Mouse (Mus musculus) hindbrain, embryonic 14.5 days (tissue): ENCODE data around the gene Usp46. TPM values are rescaled to one million over a fixed set of nuclear protein-coding genes. Genes with fewer than 3 reads are reported as not detected.
"Not testable (repeated sequence)": the region's sequence is repeated elsewhere in the genome, so short reads cannot be mapped to it uniquely, and the experiment has no call there.

Source experiments
- ATAC-seq: fragments of 200-750 bp; cut with Nextera tagmentation; 2 replicates; pipeline ENCODE4 v1.8.0; 2017; ENCODE audit warnings: moderate number of reproducible peaks, mild to moderate bottlenecking, moderate TSS enrichment, moderate library complexity; ENCODE audit not compliant: low FRiP score
- DNase-seq: peaks from one replicate; pipeline ENCODE4 v3.0.0-alpha.2; 2015; ENCODE audit warnings: low spot score
- H3K27ac ChIP-seq: fragments of 300-500 bp; sonication (generic); 2 replicates; pipeline ENCODE4 v1.5.1; 2014; ENCODE audit warnings: mild to moderate bottlenecking, moderate library complexity
- H3K27me3 ChIP-seq: fragments of 300-500 bp; sonication (generic); 2 replicates; pipeline ENCODE4 v1.6.1; 2014; ENCODE audit warnings: mild to moderate bottlenecking, low read length, mixed read lengths; ENCODE audit not compliant: control insufficient read depth, insufficient read depth
- H3K36me3 ChIP-seq: fragments of 300-500 bp; sonication (generic); replicated peaks from 2 replicates; pipeline ENCODE4 v1.6.1; 2014; ENCODE audit not compliant: control insufficient read depth, insufficient read depth
- H3K4me1 ChIP-seq: fragments of 300-500 bp; sonication (generic); replicated peaks from 2 replicates; pipeline ENCODE4 v1.6.1; 2014; ENCODE audit warnings: antibody characterized with exemption, low read length, mixed read lengths; ENCODE audit not compliant: control insufficient read depth, insufficient read depth
- H3K4me2 ChIP-seq: fragments of 300-500 bp; sonication (generic); replicated peaks from 2 replicates; pipeline ENCODE4 v1.6.1; 2014; ENCODE audit warnings: mild to moderate bottlenecking, moderate library complexity
- H3K4me3 ChIP-seq: fragments of 300-500 bp; sonication (generic); replicated peaks from 2 replicates; pipeline ENCODE4 v1.5.1; 2014; ENCODE audit warnings: mild to moderate bottlenecking, low read length
- H3K9ac ChIP-seq: fragments of 300-500 bp; sonication (generic); 2 replicates; pipeline ENCODE4 v1.6.1; 2014
- H3K9me3 ChIP-seq: fragments of 300-500 bp; sonication (generic); 2 replicates; pipeline ENCODE4 v1.6.1; 2016; ENCODE audit warnings: low read length; ENCODE audit not compliant: control insufficient read depth
- WGBS: fragments of 180-500 bp; shearing (Covaris S2); extraction: QIAGEN DNeasy Blood & Tissue Kit; methylation state at CpG from one replicate; pipeline ENCODE4 v1.1.7; 2014; 5-methylcytosine and 5-hydroxymethylcytosine counted together
- polyA plus RNA-seq: library from polyadenylated mRNA; unstranded; fragments of >200 nt; fragmentation: Nextera tagmentation; extraction: Ambion mirVana; gene quantifications from 2 replicates; pipeline ENCODE4 v1.2.1, GENCODE M21; 2014

The Usp46 gene
- polyA plus RNA-seq, 1 experiment from 2014 or later, result 41.1 TPM

GRCm38 (mm10) chr5:73987777-73988560, 80.3 kb downstream of the Usp46 start:
- no peak overlapping the region for H3K9ac ChIP-seq
- H3K27ac ChIP-seq, result no peak overlapping the region
- no peak for DNase-seq
- no peaks in the 10 kb centered on the region for H3K4me1 ChIP-seq
- no peak overlapping the region for H3K4me2 ChIP-seq
- no peaks in the 10 kb centered on the region for H3K27me3 ChIP-seq
- 87% methylated on average over 13 of the region's 13 CpGs for WGBS
- ATAC-seq, result no peak
- no peaks in the 10 kb centered on the region for H3K9me3 ChIP-seq
- H3K4me3 ChIP-seq, result no peak overlapping the region
- no peaks in the 10 kb centered on the region for H3K36me3 ChIP-seq

- H3K27ac ChIP-seq, result no peak overlapping the region
- H3K4me1 ChIP-seq, result no peaks in the 10 kb centered on the region
- H3K27me3 ChIP-seq, result no peaks in the 10 kb centered on the region
- no peak for DNase-seq
- no peaks in the 10 kb centered on the region for H3K9me3 ChIP-seq
- 88% methylated on average over 11 of the region's 11 CpGs for WGBS
- no peak for ATAC-seq
- H3K4me3 ChIP-seq, result no peak overlapping the region
- H3K9ac ChIP-seq, result no peak overlapping the region
- no peak overlapping the region for H3K4me2 ChIP-seq
- H3K36me3 ChIP-seq, result no peaks in the 10 kb centered on the region
Measured at GRCm38 (mm10) chr5:73977426-73977825, 90.8 kb downstream of the Usp46 start.

- 91% methylated on average over 5 of the region's 5 CpGs for WGBS
- Histone ChIP-seq H3K4me1 (no peaks in the 10 kb centered on the region), H3K9ac (no peak overlapping the region), H3K36me3 (no peaks in the 10 kb centered on the region), H3K27ac (no peak overlapping the region), H3K9me3 (no peaks in the 10 kb centered on the region), H3K4me2 (no peak overlapping the region), H3K27me3 (no peaks in the 10 kb centered on the region), H3K4me3 (no peak overlapping the region)
- DNase-seq, result no peak
- ATAC-seq, result no peak
Measured at GRCm38 (mm10) chr5:73971701-73972100, 96.5 kb downstream of the Usp46 start.

DNA sequence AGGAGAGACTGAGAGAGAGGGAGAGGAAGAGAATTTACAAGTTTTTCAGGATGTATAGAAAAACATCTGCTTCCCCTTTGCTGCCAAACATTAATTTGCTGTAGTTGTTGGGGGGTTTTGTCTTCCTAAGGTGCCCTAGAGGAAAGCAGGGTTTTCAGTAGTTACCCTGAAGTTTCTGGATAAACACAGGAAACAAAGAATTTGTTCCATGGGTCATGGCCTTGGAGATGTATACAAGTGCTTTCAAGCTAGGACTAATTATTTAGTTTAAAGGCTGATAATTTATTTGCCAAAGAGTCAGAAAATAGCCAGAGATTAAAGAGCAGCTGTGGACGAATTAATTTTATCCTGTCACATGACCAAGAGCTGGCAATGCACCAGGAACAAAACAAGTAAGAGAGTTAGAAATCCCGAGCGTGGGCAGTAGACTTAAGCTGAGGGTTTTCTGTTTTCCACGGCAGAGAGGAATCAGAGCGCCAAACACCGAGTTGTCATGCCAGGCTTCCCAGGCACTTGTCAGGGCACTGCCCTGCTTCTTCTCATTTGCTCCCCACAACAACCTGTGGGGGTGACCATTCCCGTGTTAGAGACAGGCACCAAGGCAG, 98.1 kb downstream of the Usp46 start:
- no peak overlapping the region for H3K9ac ChIP-seq
- no peaks in the 10 kb centered on the region for H3K27me3 ChIP-seq
- no peak overlapping the region for H3K4me2 ChIP-seq
- no peaks in the 10 kb centered on the region for H3K9me3 ChIP-seq
- no peaks in the 10 kb centered on the region for H3K4me1 ChIP-seq
- no peak for DNase-seq
- no peak for ATAC-seq
- no peak overlapping the region for H3K4me3 ChIP-seq
- no peak overlapping the region for H3K27ac ChIP-seq
- 60% methylated on average over 7 of the region's 7 CpGs for WGBS
- no peaks in the 10 kb centered on the region for H3K36me3 ChIP-seq

- Histone ChIP-seq H3K4me3 (no peak overlapping the region), H3K9me3 (no peaks in the 10 kb centered on the region), H3K9ac (no peak overlapping the region), H3K4me2 (no peak overlapping the region), H3K27ac (no peak overlapping the region), H3K4me1 (no peaks in the 10 kb centered on the region), H3K27me3 (no peaks in the 10 kb centered on the region), H3K36me3 (no peaks in the 10 kb centered on the region)
- 94% methylated on average over 8 of the region's 8 CpGs for WGBS
- no peak for DNase-seq
- ATAC-seq, result no peak
Measured at GRCm38 (mm10) chr5:73969338-73969737, 98.9 kb downstream of the Usp46 start.

DNA sequence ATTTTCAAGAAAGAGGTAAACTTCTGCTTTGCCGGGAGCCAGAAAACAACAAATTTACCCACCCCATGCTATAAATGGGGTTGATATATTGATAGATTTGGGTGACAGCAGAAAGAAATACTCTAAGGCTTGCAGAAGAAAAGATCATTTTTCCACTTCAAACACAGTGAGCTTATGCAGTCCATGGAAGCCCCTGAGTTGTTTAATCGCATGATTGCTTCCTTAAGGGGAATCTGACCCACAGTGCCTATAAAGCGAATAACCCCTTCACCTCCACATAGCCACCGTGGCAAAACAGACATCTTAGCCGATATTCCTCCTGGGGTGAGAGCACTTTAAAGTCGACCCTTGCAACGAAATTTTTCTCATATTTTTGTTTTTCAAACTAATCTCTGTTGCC, 108.5 kb downstream of the Usp46 start:
- ATAC-seq (no peak), DNase-seq (no peak)
- Histone ChIP-seq H3K9ac (no peak overlapping the region), H3K27me3 (no peaks in the 10 kb centered on the region), H3K4me3 (no peak overlapping the region), H3K9me3 (no peaks in the 10 kb centered on the region), H3K27ac (no peak overlapping the region), H3K4me1 (no peaks in the 10 kb centered on the region), H3K4me2 (no peak overlapping the region), H3K36me3 (no peaks in the 10 kb centered on the region)
- 68% methylated on average over 7 of the region's 7 CpGs for WGBS

DNA sequence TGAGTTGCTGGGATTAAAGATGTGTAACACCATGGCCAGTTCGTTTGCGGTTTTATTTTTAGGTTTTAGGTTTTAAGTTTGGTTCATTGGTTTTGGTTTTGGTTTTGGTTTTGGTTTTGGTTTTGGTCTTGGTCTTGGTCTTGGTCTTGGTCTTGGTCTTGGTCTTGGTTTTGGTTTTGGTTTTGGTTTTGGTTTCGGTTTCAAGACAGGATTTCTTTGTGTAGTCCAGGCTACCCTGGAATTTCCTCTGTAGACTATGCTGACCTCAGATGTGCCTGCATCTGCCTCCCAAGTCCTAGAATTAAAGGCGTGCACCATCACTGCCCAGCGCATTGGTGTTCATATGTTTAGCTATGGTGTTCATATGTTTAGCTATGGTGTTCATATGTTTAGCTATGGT, 109.6 kb downstream of the Usp46 start:
- H3K27me3 ChIP-seq, DNase-seq, H3K36me3 ChIP-seq, ATAC-seq, H3K9ac ChIP-seq, H3K4me2 ChIP-seq, H3K27ac ChIP-seq, H3K4me1 ChIP-seq, H3K9me3 ChIP-seq, H3K4me3 ChIP-seq: not testable (repeated sequence)
- WGBS, result 96% methylated on average over 5 of the region's 5 CpGs

- no peak overlapping the region for H3K9ac ChIP-seq
- ATAC-seq, result no peak
- H3K36me3 ChIP-seq, result no peaks in the 10 kb centered on the region
- 93% methylated on average over 5 of the region's 5 CpGs for WGBS
- no peak overlapping the region for H3K27ac ChIP-seq
- no peak overlapping the region for H3K4me2 ChIP-seq
- H3K4me1 ChIP-seq, result no peaks in the 10 kb centered on the region
- no peak overlapping the region for H3K4me3 ChIP-seq
- no peak for DNase-seq
- no peaks in the 10 kb centered on the region for H3K9me3 ChIP-seq
- H3K27me3 ChIP-seq, result no peaks in the 10 kb centered on the region
Measured at GRCm38 (mm10) chr5:73958096-73958495, 110.1 kb downstream of the Usp46 start.

DNA sequence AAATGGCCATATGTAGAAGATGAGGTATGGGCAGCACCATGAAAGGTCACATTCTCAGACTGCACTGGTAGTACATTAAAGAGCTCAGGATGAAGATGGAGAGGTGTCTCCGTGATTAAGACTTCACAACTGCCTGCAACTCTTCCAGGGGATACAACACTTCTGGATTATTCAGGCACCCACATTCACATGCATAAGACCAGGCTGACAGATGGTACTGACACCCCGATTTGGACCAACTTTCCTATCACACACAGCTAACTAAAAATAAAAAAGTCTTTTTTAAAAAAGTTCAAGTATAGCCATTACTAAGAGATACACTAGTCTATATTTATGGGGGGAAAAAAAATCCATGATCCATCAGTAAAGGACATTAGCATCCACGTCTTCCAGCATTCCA, 112.5 kb downstream of the Usp46 start:
- no peak overlapping the region for H3K4me3 ChIP-seq
- DNase-seq (no peak), ATAC-seq (no peak)
- no peak overlapping the region for H3K9ac ChIP-seq
- no peaks in the 10 kb centered on the region for H3K9me3 ChIP-seq
- no peak overlapping the region for H3K4me2 ChIP-seq
- WGBS, result 93% methylated on average over 3 of the region's 3 CpGs
- H3K36me3 ChIP-seq, result no peaks in the 10 kb centered on the region
- peaks cover 4% of the 10 kb centered on the region; the same call in 1 of the 2 replicates for H3K4me1 ChIP-seq
- H3K27ac ChIP-seq, result no peak overlapping the region
- H3K27me3 ChIP-seq, result no peaks in the 10 kb centered on the region
